Mouse (Mus musculus): ENCODE results near the gene Gmpr2.

DNA sequence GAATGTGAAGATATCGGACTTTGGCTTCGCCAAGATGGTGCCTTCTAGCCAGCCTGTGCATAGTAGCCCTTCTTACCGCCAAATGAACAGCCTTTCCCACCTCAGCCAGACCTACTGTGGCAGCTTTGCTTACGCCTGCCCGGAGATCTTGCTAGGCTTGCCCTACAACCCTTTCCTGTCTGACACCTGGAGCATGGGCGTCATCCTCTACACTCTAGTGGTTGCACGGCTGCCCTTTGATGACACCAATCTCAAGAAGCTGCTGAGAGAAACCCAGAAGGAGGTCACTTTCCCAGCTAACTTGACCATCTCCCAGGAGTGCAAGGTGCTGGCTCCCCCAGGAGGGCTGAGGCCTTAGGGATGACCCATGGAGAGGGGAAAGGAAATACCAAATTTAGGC is 20.2 kb upstream of the Gmpr2 start:
- TF ChIP-seq POLR2A (IDR thresholded peaks at IDR 0.05; ENCODE audit: borderline replicate concordance, low read depth, low read length) = no peak
- no peak for TF ChIP-seq CTCF (IDR thresholded peaks at IDR 0.05; ENCODE audit: low read depth, low read length)

Measured in bone marrow macrophage, adult 2 months (primary cell).